Mouse (Mus musculus) neutrophil, adult 5-6 weeks (primary cell): ENCODE measurements around the gene Rnf187. TPM values are rescaled to one million over a fixed set of nuclear protein-coding genes. Genes with fewer than 3 reads are reported as not detected.

Experiments
- ATAC-seq: fragments of 151-379, 151-347 bp; 2 replicates; pipeline ENCODE4 v1.8.0; 2017; ENCODE audit warnings: mild to moderate bottlenecking, moderate TSS enrichment; ENCODE audit not compliant: insufficient number of reproducible peaks, poor library complexity, low FRiP score, severe bottlenecking; ENCODE audit errors: extremely low read depth
- total RNA-seq: library from RNA; stranded (forward); fragments of 200-1000 nt; gene quantifications from 2 replicates; pipeline ENCODE4 v1.2.3, GENCODE M21; 2017

Rnf187 gene
- total RNA-seq, 1 experiment from 2014 or later = 60.8 TPM

DNA sequence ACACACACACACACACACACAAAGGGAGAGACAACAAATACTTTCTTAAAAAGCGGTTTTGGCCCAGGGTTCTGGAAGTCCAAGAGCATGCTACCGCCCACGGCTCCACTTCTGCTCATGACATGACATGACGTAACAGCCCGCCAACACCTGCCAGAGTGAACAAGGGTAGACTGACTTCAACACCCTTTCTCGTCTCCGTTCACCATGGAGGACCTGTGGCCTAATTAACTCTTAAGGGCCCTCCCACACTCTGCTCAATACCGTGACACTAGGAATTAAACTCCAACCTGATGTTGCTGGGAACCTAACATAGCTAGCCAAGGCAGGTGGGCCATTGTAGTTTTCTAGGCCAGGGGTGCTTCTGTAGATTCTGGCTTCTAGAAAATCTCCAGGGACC, 30.3 kb upstream of the Rnf187 start:
- no peak for ATAC-seq

DNA sequence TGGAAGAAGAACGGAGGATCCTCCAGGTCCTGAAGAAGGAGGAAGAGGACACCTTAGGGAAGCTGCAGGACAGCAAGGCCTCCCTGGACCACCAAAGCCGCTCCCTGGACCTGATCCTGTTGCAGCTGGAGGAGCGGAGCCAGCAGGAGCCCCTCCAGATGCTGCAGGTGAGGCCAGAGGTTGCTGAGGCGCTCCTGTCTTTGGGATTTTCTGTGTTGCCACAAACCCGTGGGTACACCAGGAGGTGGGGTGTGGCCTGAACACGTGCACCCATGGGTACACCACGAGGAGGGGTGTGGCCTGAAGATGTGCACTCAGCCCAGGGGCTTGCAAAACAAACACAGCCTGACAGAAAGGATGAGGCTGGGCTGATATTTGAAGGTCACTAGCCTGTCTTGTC, 29.8 kb upstream of the Rnf187 start:
- no peak for ATAC-seq

DNA sequence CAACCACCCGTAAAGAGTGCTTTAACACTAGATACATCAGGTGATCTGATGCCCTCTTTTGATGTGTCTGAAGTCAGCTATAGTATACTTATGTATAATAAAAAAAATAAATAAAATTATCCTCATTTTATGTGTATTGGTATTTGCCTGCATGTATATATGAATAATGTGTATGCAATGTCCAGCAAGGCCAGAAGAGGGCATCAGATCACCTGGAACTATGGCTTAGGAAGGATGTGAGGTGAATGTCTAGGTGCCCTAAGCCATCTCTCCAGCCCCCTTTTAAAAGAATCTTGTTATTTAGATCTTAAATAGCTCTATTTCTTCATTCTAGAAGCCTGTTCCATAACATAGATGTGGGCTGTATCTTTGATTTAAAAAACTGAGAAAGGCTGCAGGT, 28.6 kb upstream of the Rnf187 start:
- ATAC-seq = peak; percentile 69

DNA sequence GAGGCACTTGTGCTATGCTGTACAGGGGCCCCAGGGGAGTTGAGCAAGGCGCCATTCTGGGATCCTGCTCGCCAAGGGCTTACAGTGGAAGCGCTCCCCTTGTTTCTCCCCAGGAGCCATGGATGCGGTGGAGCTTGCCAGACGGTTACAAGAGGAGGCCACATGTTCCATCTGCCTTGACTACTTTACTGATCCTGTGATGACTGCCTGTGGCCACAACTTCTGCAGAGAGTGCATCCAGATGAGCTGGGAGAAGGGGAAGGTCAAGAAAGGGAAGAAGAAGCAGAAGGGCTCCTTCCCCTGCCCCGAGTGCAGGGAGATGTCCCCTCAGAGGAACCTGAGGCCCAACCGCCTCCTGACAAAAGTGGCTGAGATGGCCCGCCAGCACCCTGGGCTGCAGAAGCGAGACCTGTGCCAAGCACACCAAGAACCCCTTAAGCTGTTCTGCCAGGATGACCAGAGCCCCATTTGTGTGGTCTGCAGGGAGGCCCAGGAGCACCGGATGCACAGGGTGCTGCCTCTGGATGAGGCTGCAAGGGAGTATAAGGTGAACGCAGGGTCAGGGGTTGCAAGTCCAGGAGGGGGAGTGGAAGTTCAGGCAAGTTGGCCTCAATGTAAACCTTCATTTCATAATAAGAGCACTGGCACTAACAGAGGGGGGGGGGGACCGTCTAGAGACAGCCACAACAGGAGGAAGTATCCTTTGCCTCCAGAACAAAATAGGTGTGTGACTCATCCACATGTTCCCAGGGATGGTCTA, 26.5 kb upstream of the Rnf187 start:
- ATAC-seq = no peak

DNA sequence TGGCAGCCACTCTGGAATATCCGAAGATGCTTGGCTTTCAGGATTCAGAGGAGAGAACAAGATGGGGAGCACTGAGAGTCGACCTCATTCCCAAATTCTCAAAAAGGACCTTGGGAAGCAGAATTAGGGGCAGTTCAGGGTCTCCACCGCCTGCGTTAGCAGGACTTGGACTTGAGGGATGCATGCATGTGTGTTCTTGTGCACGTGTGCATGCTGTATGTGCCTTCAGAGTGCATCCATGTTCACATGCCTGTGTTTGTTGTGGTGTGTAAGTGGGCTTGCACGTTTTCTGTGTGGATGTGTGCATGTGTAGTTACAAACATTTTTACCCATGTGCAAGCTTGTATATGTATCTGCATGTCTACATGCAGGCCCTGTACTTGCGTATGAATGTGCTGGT, 25.5 kb upstream of the Rnf187 start:
- ATAC-seq = no peak

DNA sequence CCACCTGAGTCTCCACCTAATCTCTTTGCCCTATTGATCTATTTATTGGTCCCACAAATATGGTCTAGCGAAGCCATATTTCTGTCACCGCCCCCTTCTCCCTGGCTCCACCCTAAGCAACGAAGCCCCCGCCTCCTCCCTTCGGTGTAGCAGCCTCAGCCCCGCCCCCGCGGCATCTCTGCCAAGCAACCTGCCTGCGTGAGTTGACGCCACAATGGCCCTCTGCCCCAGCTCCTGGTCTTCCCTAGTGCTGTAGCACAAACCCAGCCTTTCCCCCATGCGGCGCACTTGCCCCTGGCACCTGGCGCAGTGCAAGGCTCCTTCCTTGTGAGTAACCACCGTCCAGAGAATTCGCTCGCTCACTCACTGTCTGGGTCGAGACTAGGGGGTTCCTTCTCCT, 24.8 kb upstream of the Rnf187 start:
- ATAC-seq = no peak

DNA sequence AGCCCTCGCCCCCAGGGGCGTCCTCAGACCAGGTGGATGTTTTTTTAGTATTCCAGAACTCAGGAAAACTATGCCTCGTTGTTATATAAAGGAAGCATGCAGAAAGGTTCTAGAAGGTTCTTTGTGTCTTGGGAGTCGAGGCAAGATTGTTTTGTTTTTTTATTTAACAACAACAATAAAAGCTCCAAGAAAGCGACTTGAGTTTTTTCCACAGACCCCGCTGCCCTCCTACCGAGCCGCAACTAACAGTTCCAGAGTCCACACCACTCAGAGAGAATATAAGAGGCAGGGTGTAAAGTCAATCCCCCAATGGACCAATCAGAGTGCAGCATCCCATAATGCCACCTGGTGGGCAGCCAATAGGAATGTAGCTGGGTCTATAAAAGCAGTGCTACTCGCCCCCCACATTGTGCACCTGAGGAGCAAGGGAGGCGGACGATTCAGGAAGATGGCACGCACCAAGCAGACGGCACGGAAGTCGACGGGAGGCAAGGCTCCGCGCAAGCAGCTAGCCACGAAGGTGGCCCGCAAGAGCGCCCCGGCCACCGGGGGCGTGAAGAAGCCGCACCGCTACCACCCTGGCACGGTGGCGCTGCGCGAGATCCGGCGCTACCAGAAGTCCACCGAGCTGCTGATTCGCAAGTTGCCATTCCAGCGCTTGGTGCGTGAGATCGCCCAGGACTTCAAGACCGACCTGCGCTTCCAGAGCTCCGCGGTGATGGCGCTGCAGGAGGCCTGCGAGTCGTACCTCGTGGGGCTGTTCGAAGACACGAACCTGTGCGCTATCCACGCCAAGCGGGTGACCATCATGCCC, 22.9 kb upstream of the Rnf187 start:
- ATAC-seq = no peak

DNA sequence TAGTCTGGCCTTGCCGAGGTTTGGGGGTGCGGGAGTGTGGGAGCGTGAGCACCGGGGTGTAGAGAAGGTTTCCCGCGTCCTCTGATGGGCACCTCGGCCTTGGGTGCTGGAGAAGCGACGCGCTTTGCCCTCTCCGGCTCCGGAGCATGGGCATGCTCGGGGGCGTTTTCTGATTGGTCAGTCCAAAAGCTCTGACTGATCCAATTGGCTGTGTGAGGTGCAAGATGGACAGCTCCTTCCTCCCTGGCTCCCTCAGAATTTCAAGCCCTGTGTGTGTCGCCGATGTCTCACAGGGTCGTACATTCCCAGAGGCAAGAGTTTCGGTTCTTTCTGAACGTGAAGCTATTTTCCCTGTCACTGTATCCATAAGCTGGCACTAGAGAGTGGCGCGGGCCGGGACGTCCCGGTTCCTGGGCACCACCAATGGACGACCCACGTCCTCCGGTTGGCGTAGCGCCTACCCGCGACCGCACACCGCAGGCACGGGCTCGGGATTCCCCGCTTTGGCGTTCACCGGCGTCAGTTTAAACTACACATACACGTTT, 21.3 kb upstream of the Rnf187 start:
- ATAC-seq = peak; percentile 80

DNA sequence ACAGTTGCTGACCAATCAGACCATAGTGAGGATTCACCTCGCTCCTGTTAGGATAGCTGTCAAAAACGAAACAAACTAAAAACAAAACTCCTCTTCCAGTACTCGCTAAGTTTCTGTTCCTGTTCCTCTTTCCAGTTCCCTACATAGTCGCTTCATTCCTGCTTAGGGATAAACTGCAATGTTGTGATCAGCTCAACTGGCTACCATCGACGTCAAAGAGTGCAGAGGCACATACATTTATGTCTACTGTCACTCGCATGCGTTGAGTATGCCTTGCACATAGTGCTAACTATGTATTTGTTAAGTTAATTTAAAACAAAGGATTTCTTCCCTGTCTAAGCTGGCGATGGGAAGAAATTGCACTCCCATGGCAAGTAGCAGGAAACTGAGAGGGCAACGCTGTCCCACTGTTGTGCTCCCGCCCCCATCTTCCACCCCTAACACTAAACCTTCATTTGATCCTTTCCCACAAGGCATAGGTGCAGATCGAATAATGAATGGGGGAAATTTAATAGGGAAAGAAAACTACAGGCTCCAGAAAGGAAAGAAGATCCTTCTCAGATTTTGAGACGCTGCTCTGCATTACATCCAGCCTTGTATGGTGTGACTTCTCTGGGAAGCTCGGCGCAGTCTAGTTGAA, 20.6 kb upstream of the Rnf187 start:
- ATAC-seq = no peak

DNA sequence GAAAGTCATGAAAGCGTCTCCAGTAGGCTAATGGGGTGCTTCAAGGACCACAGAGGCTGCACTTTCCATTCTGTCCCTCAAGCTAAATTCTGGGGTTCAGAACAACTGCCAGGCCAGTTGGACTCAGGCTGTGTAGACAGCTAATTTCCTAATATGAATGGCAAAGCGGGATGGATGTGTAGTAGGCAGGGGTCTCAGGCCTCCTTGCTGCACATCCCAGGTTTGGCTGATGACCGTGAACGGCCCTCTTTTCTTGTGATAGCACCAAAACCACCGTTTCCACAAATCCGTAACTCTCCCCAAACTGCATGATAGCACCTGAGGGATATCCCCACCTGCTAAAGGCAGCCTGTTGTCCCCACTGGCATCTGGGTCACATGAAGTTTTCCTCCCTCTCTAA, 19.8 kb upstream of the Rnf187 start:
- no peak for ATAC-seq

DNA sequence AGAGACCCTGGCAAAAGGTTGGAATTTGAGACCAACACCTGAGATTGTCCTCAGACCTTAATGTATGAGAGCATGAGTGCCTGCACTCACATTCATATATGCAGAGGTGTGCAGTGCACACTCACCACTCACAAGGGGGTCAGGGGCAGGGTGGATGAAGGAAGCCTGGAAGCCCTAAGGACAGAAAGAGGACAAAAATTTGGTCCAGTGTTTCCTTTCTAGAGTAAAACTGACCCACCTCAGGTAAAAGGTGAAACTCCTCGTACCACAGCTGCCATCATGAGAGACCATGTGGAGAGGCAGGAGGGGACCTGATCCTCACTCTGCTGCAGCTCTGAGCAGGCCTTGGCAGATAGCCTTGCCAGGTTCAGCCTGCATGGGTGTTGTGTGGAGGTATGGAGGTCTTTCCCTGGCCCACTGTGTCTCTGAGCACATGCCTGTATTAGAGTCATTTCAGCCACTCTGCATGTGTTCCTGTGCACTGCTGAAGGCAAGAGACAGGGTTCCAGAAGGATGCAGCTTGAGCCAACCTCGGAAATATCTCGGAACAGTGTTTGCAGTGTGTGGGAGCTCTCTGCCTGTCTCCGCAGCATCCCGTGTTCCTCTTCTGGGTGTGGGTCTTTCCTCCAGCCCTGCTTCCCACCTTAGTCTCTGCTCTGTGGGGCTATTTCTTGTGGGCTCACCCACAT, 18.7 kb upstream of the Rnf187 start:
- ATAC-seq = no peak

DNA sequence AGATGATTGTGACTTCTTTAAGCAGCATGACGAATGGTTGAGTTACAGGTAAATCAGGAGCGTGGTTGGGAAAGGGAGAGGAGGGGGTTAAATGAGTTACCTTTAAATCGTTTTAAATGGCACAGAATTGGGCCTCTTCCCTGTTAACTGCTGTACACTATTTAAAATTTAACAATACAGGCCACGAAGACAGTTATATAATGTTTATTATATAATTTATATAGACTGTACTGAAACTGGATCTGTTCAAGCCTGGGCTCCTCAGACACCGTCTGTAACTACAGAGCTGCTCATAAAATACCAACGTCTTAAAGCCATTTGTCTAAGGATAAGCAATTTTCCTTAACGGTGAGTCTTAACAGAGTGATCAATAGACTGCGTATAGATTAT, 17.1 kb upstream of the Rnf187 start:
- ATAC-seq = no peak

DNA sequence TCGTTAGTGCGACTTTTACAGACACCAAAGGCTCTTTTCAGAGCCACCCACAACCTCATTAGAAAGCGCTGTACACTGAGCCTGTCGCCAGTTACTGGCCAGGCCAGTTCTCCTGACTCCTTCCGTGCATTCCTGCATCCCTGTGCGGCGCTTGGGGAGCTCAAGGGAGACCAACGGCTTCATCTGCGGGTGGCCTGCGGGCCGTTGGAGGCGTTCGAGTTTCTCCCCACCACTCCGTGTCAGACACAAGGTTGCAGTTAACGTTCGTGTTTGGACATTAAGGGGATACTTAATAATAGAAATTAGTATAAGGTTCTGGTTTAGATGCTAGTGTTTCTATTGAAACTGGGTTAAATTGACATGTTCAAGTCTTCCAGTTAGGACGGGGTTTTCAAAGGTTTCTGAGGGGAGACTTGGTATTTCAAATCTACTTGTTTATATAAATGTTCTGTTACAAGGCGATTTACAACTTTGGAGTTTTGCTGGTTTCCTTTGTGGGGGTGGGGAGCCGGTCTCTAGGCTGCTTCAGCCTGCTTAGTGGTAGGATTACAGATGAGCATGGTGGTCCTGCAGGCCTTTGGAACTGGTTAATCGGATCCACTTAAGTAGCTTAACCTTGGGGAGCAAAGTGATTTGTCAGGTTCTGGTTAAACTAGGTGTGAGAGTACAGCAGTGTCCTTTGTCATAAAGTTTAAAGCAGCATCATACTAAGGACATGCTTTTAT, 16.6 kb upstream of the Rnf187 start:
- ATAC-seq = peak; percentile 7; the same call in 1 of the 2 replicates

DNA sequence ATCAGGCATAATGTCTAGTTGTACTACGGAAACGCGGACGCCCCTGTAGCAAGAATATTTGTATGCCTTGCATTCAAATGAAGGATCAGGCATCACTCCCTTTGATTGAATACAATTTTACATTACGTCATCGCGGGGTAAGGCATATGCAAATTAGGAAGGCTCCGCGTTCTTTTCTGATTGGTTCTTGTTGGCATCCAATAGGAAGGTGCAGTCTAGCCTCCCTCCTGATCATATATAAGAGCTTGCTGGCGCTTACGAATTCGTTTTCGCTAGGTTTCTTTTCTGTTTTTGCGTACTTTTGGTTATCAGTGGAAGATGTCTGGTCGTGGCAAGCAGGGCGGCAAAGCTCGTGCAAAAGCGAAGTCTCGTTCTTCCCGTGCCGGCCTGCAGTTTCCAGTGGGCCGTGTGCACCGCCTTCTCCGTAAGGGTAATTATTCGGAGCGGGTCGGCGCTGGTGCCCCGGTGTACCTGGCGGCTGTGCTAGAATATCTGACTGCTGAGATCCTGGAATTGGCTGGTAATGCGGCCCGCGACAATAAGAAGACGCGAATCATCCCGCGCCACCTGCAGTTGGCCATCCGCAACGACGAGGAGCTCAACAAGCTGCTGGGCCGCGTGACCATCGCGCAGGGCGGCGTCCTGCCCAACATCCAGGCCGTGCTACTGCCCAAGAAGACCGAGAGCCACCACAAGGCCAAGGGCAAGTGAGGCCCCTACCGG, 15.9 kb upstream of the Rnf187 start, which contains the start of the genes Hist3h2a and Trim17:
Gene Hist3h2a, plus strand, starts transcription at position 266 of the 723 bp plus-strand sequence.
Gene Trim17, plus strand, starts transcription at position 266 of the 723 bp plus-strand sequence.
- peak; percentile 85 for ATAC-seq

DNA sequence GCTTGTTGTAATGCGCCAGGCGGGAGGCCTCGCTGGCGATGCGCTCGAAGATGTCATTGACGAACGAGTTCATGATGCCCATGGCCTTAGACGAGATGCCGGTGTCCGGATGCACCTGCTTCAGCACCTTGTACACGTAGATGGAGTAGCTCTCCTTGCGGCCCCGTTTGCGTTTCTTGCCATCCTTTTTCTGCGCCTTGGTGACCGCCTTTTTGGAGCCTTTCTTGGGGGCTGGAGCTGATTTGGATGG, 15.4 kb upstream of the Rnf187 start:
- ATAC-seq = peak; percentile 39

DNA sequence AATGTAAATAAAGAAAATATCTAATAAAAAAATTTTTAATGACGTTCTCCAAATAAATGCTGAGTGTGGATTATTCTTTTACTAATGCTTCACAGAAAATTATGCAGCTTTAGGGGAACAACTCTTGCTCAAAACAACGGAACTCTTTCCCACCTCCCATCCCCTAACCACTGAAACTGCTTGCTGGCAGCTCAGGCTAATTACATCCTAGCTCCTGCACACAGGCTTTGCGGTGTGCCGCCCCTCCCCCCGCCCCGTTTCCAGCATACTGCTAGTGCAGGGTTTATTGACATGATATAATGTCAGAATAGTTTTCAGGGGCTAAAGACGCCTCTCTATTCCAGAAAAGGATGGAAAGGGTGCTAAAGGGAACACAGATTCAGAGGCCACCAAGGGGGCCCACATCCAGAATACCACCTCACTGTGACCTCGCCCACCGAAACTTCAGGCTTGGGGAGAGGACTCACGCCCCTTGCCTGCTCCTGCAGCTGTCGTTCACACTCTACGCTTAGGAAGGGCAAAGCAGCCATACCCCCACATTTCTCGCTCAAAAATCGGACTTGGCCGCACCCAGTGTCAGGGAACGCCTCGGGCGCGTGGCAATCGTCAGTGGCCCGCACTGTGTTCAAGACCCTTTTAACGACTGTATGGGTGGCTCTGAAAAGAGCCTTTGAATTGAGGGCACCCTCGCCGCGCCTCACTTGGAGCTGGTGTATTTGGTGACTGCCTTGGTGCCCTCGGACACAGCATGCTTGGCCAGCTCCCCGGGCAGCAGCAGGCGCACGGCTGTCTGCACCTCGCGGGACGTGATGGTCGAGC, 14.8 kb upstream of the Rnf187 start:
- no peak for ATAC-seq

DNA sequence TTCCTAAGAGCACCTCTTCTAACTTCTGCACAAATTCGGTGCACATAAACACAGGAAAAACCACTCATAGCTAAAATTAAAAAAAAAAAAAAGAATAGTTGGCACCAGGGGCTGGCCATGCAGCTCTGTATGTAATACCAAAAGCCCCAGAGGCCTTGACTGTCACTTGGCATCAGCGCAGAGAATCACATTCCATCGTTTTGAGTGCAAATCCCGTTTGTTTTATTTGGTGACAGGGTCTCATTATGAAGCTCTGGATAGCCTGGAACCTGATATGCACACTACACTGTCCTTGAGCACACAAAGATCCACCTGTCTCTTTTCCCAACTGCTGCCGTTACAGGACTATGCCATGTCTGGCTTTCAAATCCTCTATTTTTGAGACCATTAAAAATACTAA, 12.5 kb upstream of the Rnf187 start:
- ATAC-seq = no peak
